Mouse (Mus musculus): ENCODE measurements around the gene Tpst1. TPM values are rescaled to one million over a fixed set of nuclear protein-coding genes. Genes with fewer than 3 reads are reported as not detected.

The Tpst1 gene
- total and polyA plus RNA-seq, 3 experiments = 31.7 to 32.3 TPM; not detected in 1

DNA sequence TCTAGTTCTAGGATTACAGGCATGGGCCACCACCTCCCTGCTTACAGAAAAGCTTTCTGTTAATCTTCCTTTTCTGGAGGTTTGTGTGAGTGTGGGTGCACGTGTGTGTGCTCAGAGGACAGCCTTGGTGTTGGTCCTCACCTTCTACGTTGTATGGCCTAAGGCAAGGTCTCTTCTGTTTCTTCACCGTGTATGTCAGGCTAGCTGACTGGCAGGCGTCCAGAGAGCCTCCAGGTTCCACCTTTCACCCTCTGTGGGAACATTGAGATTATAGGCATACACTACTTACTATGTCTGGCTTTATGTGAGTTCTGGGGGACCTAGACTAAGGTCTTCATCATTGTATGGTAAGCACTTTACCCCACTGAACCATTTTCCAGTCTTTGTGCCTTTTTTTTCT, 9.3 kb downstream of the Tpst1 start:
- H3K9ac ChIP-seq (ENCODE audit: control insufficient read depth, low read depth, low read length, poor library complexity, severe bottlenecking) = no peak overlapping the region
- H3K79me2 ChIP-seq (ENCODE audit: control insufficient read depth, insufficient read depth, low read length, poor library complexity) = peaks cover 9% of the 10 kb centered on the region
- H3K27me3 ChIP-seq (ENCODE audit: control insufficient read depth in 1 of 2, insufficient read depth in 2 of 2, low read length in 2 of 2) = no peaks in the 10 kb centered on the region

DNA sequence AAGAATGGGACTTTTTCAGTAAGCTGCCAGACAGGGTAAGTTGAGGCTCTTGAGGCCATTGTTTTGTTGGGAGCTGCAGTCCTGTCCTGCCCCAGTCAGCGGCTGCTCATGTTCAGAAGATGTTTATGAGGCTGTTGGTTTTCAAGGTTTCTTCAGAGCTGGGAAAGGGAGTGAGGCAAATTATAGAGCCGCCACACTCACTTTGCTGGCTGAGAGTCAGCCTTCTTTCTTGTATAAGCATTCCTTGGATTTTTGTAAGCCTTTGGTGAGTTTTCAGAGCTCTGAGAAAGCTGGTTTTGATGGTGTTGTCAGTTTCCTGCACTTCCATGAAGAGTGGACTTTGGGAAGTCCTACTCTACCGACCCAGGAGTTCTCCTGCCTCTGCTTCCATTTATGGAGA, 11.1 kb downstream of the Tpst1 start:
- Histone ChIP-seq H3K9ac (ENCODE audit: control insufficient read depth, low read depth, low read length, poor library complexity, severe bottlenecking) (no peak overlapping the region), H3K4me1 (ENCODE audit: control insufficient read depth in 1 of 2, insufficient read depth in 2 of 2, low read length in 2 of 2) (peaks cover 5 to 21% of the 10 kb centered on the region in 2 experiments), H3K27me3 (ENCODE audit: control insufficient read depth in 1 of 2, insufficient read depth in 2 of 2, low read length in 2 of 2) (no peaks in the 10 kb centered on the region), H3K27ac (ENCODE audit: control insufficient read depth, low read depth, low read length) (no peak overlapping the region), H3K36me3 (ENCODE audit: control insufficient read depth in 1 of 2, insufficient read depth in 2 of 2, low read length in 2 of 2) (peaks cover 0 to 20% of the 10 kb centered on the region in 2 experiments; a peak in 2 of 4 replicates), H3K9me3 (replicated peaks; ENCODE audit: insufficient read depth, low read length) (no peaks in the 10 kb centered on the region), H3K79me2 (ENCODE audit: control insufficient read depth, insufficient read depth, low read length, poor library complexity) (peaks cover 9% of the 10 kb centered on the region), H3K4me3 (ENCODE audit: control insufficient read depth in 1 of 2, insufficient read depth in 1 of 2, low read depth in 2 of 2, low read length in 2 of 2) (no peak overlapping the region)
- TF ChIP-seq MAZ (IDR thresholded peaks at IDR 0.05; ENCODE audit: low read depth, low read length) = no peak
- no peak for TF ChIP-seq EP300 (IDR thresholded peaks at IDR 0.05; ENCODE audit: low read depth in 1 of 2, low read length in 2 of 2)
- no peak for TF ChIP-seq POLR2A (IDR thresholded peaks at IDR 0.05; ENCODE audit: control insufficient read depth in 1 of 2, insufficient read depth in 1 of 2, low read depth in 1 of 2, low read length in 2 of 2, poor library complexity in 1 of 2)
- no peak for TF ChIP-seq UBTF (IDR thresholded peaks at IDR 0.05; ENCODE audit: borderline replicate concordance, insufficient read depth, low read depth, low read length)
- TF ChIP-seq MAX (IDR thresholded peaks at IDR 0.05; ENCODE audit: low read length) = no peak
- TF ChIP-seq RCOR1 (IDR thresholded peaks at IDR 0.05; ENCODE audit: low read depth, low read length) = no peak
- no peak for TF ChIP-seq CTCF (IDR thresholded peaks at IDR 0.05 in 2 of 3, conservative IDR thresholded peaks at IDR 0.05 in 1 of 3; ENCODE audit: control insufficient read depth in 1 of 3, insufficient read depth in 1 of 3, low read depth in 2 of 3, low read length in 3 of 3, poor library complexity in 1 of 3, severe bottlenecking in 1 of 3)
- TF ChIP-seq GABPA (IDR thresholded peaks at IDR 0.05; ENCODE audit: low read depth, low read length) = no peak
- no peak for TF ChIP-seq POLR2AphosphoS5 (IDR thresholded peaks at IDR 0.05; ENCODE audit: borderline replicate concordance, low read depth, low read length)
- no peak for TF ChIP-seq ZKSCAN1 (IDR thresholded peaks at IDR 0.05; ENCODE audit: low read depth, low read length)
- no peak for TF ChIP-seq ZMIZ1 (IDR thresholded peaks at IDR 0.05; ENCODE audit: low read depth, low read length)
- no peak for TF ChIP-seq USF1 (IDR thresholded peaks at IDR 0.05; ENCODE audit: low read depth, low read length)
- TF ChIP-seq NRF1 (IDR thresholded peaks at IDR 0.05; ENCODE audit: insufficient read depth, low read depth, low read length, poor library complexity, severe bottlenecking) = no peak
- no peak for TF ChIP-seq POLR2AphosphoS2 (IDR thresholded peaks at IDR 0.05; ENCODE audit: low read length)
- TF ChIP-seq HCFC1 (IDR thresholded peaks at IDR 0.05; ENCODE audit: low read depth, low read length) = no peak
- TF ChIP-seq E2F4 (IDR thresholded peaks at IDR 0.05; ENCODE audit: borderline replicate concordance, low read depth, low read length) = no peak
- no peak for TF ChIP-seq MYB (IDR thresholded peaks at IDR 0.05; ENCODE audit: low read depth, low read length)
- no peak for TF ChIP-seq TCF12 (IDR thresholded peaks at IDR 0.05; ENCODE audit: low read depth, low read length)
- DNase-seq (ENCODE audit: low read depth, low spot score) = no peak

More for the DNA sequence above, 9.3 kb downstream of the Tpst1 start:
- Histone ChIP-seq H3K9me3 (replicated peaks; ENCODE audit: insufficient read depth, low read length) (no peaks in the 10 kb centered on the region), H3K27ac (ENCODE audit: control insufficient read depth, low read depth, low read length) (no peak overlapping the region), H3K36me3 (ENCODE audit: control insufficient read depth in 1 of 2, insufficient read depth in 2 of 2, low read length in 2 of 2) (peaks cover 0 to 9% of the 10 kb centered on the region in 2 experiments; a peak in 1 of 4 replicates), H3K4me1 (ENCODE audit: control insufficient read depth in 1 of 2, insufficient read depth in 2 of 2, low read length in 2 of 2) (peaks cover 8 to 19% of the 10 kb centered on the region in 2 experiments), H3K4me3 (ENCODE audit: control insufficient read depth in 1 of 2, insufficient read depth in 1 of 2, low read depth in 2 of 2, low read length in 2 of 2) (no peak overlapping the region)
- DNase-seq (ENCODE audit: low read depth, low spot score) = no peak
- TF ChIP-seq KAT2A (conservative IDR thresholded peaks at IDR 0.05; ENCODE audit: low read depth, low read length) (no peak), EP300 (IDR thresholded peaks at IDR 0.05; ENCODE audit: low read depth in 1 of 2, low read length in 2 of 2) (no peak), USF2 (IDR thresholded peaks at IDR 0.05; ENCODE audit: borderline replicate concordance in 1 of 2, insufficient read depth in 1 of 2, low read depth in 1 of 2, low read length in 2 of 2) (no peak), MXI1 (IDR thresholded peaks at IDR 0.05; ENCODE audit: low read depth, low read length) (no peak), RAD21 (IDR thresholded peaks at IDR 0.05; ENCODE audit: low read depth, low read length) (no peak)

Data from MEL (cell line).